Mouse (Mus musculus): ENCODE data around the gene Anapc16. TPM values are rescaled to one million over a fixed set of nuclear protein-coding genes. Genes with fewer than 3 reads are reported as not detected.
A peak's percentile ranks its signal among the peaks of the same experiment; 100 is the strongest.

Gene Anapc16
- polyA plus RNA-seq, 1 experiment from 2014 or later, result 117 TPM

- Histone ChIP-seq H3K9ac (replicated peaks; ENCODE audit: low read depth) (no peak overlapping the region), H3K27me3 (replicated peaks; ENCODE audit: insufficient read depth, low read length) (no peaks in the 10 kb centered on the region), H3K9me3 (ENCODE audit: low read length) (no peaks in the 10 kb centered on the region), H3K4me2 (replicated peaks; ENCODE audit: low read depth, low read length) (no peak overlapping the region), H3K4me1 (ENCODE audit: insufficient read depth, low read depth, low read length) (peaks cover 3% of the 10 kb centered on the region; the same call in 1 of the 2 replicates), H3K36me3 (ENCODE audit: insufficient read depth, low read length) (no peaks in the 10 kb centered on the region), H3K4me3 (ENCODE audit: low read depth, low read length) (no peak overlapping the region), H3K27ac (ENCODE audit: low read length) (no peak overlapping the region)
- TF ChIP-seq EP300 (IDR thresholded peaks at IDR 0.05), result no peak
- no peak for TF ChIP-seq CTCF (IDR thresholded peaks at IDR 0.05)
- 31% methylated on average over 2 of the region's 2 CpGs for WGBS
- peak; percentile 26 for DNase-seq (ENCODE audit: low spot score)
- ATAC-seq, result no peak
These were observed 24.7 kb upstream of the Anapc16 start for GRCm38 (mm10) chr10:60027619-60028084.

GRCm38 (mm10) chr10:60026759-60027395, 23.9 kb upstream of the Anapc16 start:
- ATAC-seq, result peak; percentile 30
- H3K4me2 ChIP-seq (replicated peaks; ENCODE audit: low read depth, low read length), result no peak overlapping the region

GRCm38 (mm10) chr10:60023751-60024150, 20.8 kb upstream of the Anapc16 start:
- H3K36me3 ChIP-seq (ENCODE audit: insufficient read depth, low read length), result peaks cover 3% of the 10 kb centered on the region; the same call in 1 of the 2 replicates
- H3K4me2 ChIP-seq (replicated peaks; ENCODE audit: low read depth, low read length), result no peak overlapping the region
- H3K27me3 ChIP-seq (replicated peaks; ENCODE audit: insufficient read depth, low read length), result no peaks in the 10 kb centered on the region
- 53% methylated on average over 1 of the region's 1 CpGs for WGBS
- DNase-seq (ENCODE audit: low spot score) (no peak), ATAC-seq (no peak)
- no peak overlapping the region for H3K4me3 ChIP-seq (ENCODE audit: low read depth, low read length)
- TF ChIP-seq CTCF (IDR thresholded peaks at IDR 0.05), result no peak
- TF ChIP-seq EP300 (IDR thresholded peaks at IDR 0.05), result no peak
- H3K4me1 ChIP-seq (ENCODE audit: insufficient read depth, low read depth, low read length), result peaks cover 3% of the 10 kb centered on the region; the same call in 1 of the 2 replicates
- no peak overlapping the region for H3K9ac ChIP-seq (replicated peaks; ENCODE audit: low read depth)
- no peaks in the 10 kb centered on the region for H3K9me3 ChIP-seq (ENCODE audit: low read length)
- no peak overlapping the region for H3K27ac ChIP-seq (ENCODE audit: low read length)

More at GRCm38 (mm10) chr10:60026759-60027395, 23.9 kb upstream of the Anapc16 start:
- TF ChIP-seq CTCF (IDR thresholded peaks at IDR 0.05) (no peak), EP300 (IDR thresholded peaks at IDR 0.05) (no peak)
- 49% methylated on average over 13 of the region's 13 CpGs for WGBS
- Histone ChIP-seq H3K9me3 (ENCODE audit: low read length) (no peaks in the 10 kb centered on the region), H3K9ac (replicated peaks; ENCODE audit: low read depth) (no peak overlapping the region), H3K4me3 (ENCODE audit: low read depth, low read length) (no peak overlapping the region), H3K27ac (ENCODE audit: low read length) (no peak overlapping the region), H3K36me3 (ENCODE audit: insufficient read depth, low read length) (peaks cover 3% of the 10 kb centered on the region; the same call in 1 of the 2 replicates), H3K27me3 (replicated peaks; ENCODE audit: insufficient read depth, low read length) (no peaks in the 10 kb centered on the region), H3K4me1 (ENCODE audit: insufficient read depth, low read depth, low read length) (peaks cover 3% of the 10 kb centered on the region; the same call in 1 of the 2 replicates)
- peak; percentile 37 for DNase-seq (ENCODE audit: low spot score)

DNA sequence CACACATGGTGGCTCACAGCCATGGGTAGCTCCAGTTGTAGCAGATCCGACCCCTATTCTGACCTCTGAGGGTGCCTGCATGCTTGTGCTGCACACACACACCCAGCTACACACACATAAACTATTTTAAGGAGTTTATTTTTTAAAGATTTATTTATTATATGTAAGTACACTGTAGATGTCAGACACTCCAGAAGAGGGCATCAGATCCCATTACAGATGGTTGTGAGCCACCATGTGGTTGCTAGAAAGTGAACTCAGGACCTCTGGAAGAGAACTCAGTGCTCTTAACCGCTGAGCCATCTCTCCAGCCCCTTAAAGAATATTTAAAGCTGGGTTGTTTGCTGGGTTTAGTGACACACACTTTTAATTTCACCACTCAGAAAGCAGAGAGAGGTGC, 16.4 kb upstream of the Anapc16 start:
- peaks cover 8% of the 10 kb centered on the region for H3K36me3 ChIP-seq (ENCODE audit: insufficient read depth, low read length)
- H3K4me2 ChIP-seq (replicated peaks; ENCODE audit: low read depth, low read length), result no peak overlapping the region
- no peaks in the 10 kb centered on the region for H3K9me3 ChIP-seq (ENCODE audit: low read length)
- H3K4me1 ChIP-seq (ENCODE audit: insufficient read depth, low read depth, low read length), result no peaks in the 10 kb centered on the region
- DNase-seq (ENCODE audit: low spot score) (no peak), ATAC-seq (no peak)
- H3K4me3 ChIP-seq (ENCODE audit: low read depth, low read length), result no peak overlapping the region
- WGBS, result 77% methylated on average over 2 of the region's 2 CpGs
- TF ChIP-seq EP300 (IDR thresholded peaks at IDR 0.05) (no peak), CTCF (IDR thresholded peaks at IDR 0.05) (peak; percentile 14; the same call in 1 of the 2 replicates)
- H3K27ac ChIP-seq (ENCODE audit: low read length), result no peak overlapping the region
- no peaks in the 10 kb centered on the region for H3K27me3 ChIP-seq (replicated peaks; ENCODE audit: insufficient read depth, low read length)
- no peak overlapping the region for H3K9ac ChIP-seq (replicated peaks; ENCODE audit: low read depth)

- H3K9ac ChIP-seq (replicated peaks; ENCODE audit: low read depth), result no peak overlapping the region
- H3K4me1 ChIP-seq (ENCODE audit: insufficient read depth, low read depth, low read length), result no peaks in the 10 kb centered on the region
- H3K27ac ChIP-seq (ENCODE audit: low read length), result no peak overlapping the region
- H3K9me3 ChIP-seq (ENCODE audit: low read length), result no peaks in the 10 kb centered on the region
- no peaks in the 10 kb centered on the region for H3K27me3 ChIP-seq (replicated peaks; ENCODE audit: insufficient read depth, low read length)
- no peak overlapping the region for H3K4me3 ChIP-seq (ENCODE audit: low read depth, low read length)
- peaks cover 7% of the 10 kb centered on the region; the same call in 1 of the 2 replicates for H3K36me3 ChIP-seq (ENCODE audit: insufficient read depth, low read length)
- DNase-seq (ENCODE audit: low spot score) (no peak), ATAC-seq (no peak)
- H3K4me2 ChIP-seq (replicated peaks; ENCODE audit: low read depth, low read length), result no peak overlapping the region
- TF ChIP-seq EP300 (IDR thresholded peaks at IDR 0.05), result no peak
- no peak for TF ChIP-seq CTCF (IDR thresholded peaks at IDR 0.05)
- 86% methylated on average over 6 of the region's 6 CpGs for WGBS
These were observed 13.3 kb upstream of the Anapc16 start for GRCm38 (mm10) chr10:60016223-60016622.

GRCm38 (mm10) chr10:60009115-60009514, 6.2 kb upstream of the Anapc16 start:
- Histone ChIP-seq H3K27me3 (replicated peaks; ENCODE audit: insufficient read depth, low read length) (no peaks in the 10 kb centered on the region), H3K4me2 (replicated peaks; ENCODE audit: low read depth, low read length) (no peak overlapping the region), H3K4me1 (ENCODE audit: insufficient read depth, low read depth, low read length) (no peaks in the 10 kb centered on the region), H3K9ac (replicated peaks; ENCODE audit: low read depth) (no peak overlapping the region), H3K36me3 (ENCODE audit: insufficient read depth, low read length) (no peaks in the 10 kb centered on the region), H3K9me3 (ENCODE audit: low read length) (no peaks in the 10 kb centered on the region), H3K27ac (ENCODE audit: low read length) (no peak overlapping the region), H3K4me3 (ENCODE audit: low read depth, low read length) (no peak overlapping the region)
- WGBS, result 41% methylated on average over 3 of the region's 3 CpGs
- DNase-seq (ENCODE audit: low spot score) (no peak), ATAC-seq (no peak)
- TF ChIP-seq EP300 (IDR thresholded peaks at IDR 0.05) (no peak), CTCF (IDR thresholded peaks at IDR 0.05) (no peak)
